ENCODE assay signal across 20 mouse cellular contexts in the genomic region with DNA sequence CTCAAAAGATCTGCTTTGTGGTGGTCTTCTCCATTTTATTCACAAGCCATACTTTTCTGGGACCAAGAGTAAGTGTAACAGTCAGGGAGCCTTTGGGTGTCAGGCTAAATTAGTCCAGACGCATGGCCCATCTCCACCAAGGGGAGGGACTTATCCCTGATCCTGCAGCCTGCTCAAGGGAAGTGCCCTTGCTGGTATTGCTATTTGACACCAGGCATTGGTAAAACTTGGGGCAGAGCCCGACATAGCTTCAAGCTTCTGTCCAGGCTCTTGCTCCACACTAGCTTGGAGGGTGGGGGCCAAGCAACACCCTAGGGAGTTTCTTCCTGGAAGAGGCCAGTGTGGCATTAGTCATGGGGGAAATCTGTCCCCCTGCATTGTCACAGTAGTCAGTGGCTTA.
"Had no signal": no experiment of that assay in that cellular context is flagged by ENCODE, and none has a peak within 500 bp of the region (broad histone marks: within the 10 kb centered on the region; RNA-seq: fewer than 3 reads in every experiment).

No protein-coding gene starts in this region.

- H3K27me3 ChIP-seq: lung, embryonic 15.5 days; midbrain, embryonic 12.5 days; neural tube, embryonic 13.5 days; neural tube, embryonic 15.5 days; stomach, embryonic 15.5 days had no signal

- H3K27ac ChIP-seq: lung, embryonic 15.5 days; macrophage; midbrain, embryonic 10.5 days; midbrain, embryonic 12.5 days; neural tube, embryonic 13.5 days; neural tube, embryonic 15.5 days; stomach, embryonic 15.5 days; stomach, postnatal 0 days had no signal

- H3K4me3 ChIP-seq: lung, embryonic 15.5 days; megakaryocyte, embryonic 14.5 days; midbrain, embryonic 10.5 days; midbrain, embryonic 12.5 days; myocyte; neural tube, embryonic 13.5 days; neural tube, embryonic 15.5 days; stomach, embryonic 15.5 days had no signal

- H3K36me3 ChIP-seq: lung, embryonic 15.5 days; midbrain, embryonic 10.5 days; midbrain, embryonic 12.5 days; neural tube, embryonic 13.5 days; neural tube, embryonic 15.5 days; stomach, embryonic 15.5 days had no signal

- H3K9ac ChIP-seq: liver, postnatal 0 days; lung, embryonic 15.5 days; midbrain, embryonic 12.5 days; neural tube, embryonic 13.5 days; neural tube, embryonic 15.5 days; stomach, embryonic 15.5 days had no signal

- DNase-seq: liver, postnatal 0 days; lung, adult 2 months; lung, postnatal 14 days; lung, postnatal 36 days; midbrain, embryonic 14.5 days; right cerebral cortex, adult 18-20 months; right cerebral cortex, postnatal 25 days; right cerebral cortex, postnatal 4 days; thymus, adult 2 months; thymus, postnatal 36 days had no signal
